Mouse (Mus musculus): ENCODE measurements around the gene Mrpl52.

DNA sequence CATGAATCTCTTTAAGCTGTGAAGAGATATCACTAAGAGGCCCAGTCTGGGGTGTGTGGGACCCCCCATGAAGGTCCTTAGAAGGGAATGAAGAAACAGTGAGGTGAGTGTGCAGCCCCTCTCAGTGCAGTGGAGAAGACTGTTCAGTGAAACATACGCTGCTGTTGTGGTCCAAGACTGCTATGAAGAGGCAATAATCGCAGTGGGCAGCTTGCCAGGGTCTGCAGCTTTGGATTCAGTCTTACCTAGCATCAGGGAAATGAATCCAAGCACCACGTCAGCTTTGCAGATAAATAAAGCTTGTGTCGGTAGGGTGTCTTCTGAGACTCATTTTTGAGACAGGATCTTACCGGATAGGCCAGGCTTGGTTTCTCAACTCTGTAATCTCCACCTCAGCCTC, 46.0 kb downstream of the Mrpl52 start:
- TF ChIP-seq CTCF (IDR thresholded peaks at IDR 0.05) (no peak), POLR2A (IDR thresholded peaks at IDR 0.05; ENCODE audit: insufficient read depth, low read depth, low read length) (no peak)

All from heart, adult 2 months (tissue).